Mouse (Mus musculus): Measurements from ENCODE around the gene Serpina3k. TPM values are rescaled to one million over a fixed set of nuclear protein-coding genes. Genes with fewer than 3 reads are reported as not detected.
"Not testable (repeated sequence)": the region's sequence is repeated elsewhere in the genome, so short reads cannot be mapped to it uniquely, and the experiment has no call there.

Serpina3k gene
- polyA plus RNA-seq, 1 experiment = 0.17 TPM

DNA sequence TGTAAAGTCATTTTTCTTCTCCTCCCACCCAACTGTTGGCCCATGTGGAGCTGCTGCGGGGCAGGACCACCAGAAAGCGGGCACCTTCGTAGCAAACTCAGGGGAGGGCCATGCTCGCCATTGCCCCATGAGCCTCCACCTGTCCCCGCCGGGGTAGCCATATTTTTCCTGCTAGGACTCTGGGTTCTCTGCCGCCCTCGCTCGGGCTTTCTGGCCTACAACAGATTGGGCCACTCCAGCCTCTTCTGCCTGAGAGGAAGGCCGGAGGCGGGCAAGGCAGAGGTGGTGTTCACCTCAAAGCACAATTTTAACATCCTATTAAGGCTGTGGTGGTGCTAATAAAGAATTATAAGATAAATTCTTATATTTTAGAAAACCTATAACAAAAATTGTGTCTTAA lies 41.6 kb downstream of the Serpina3k start:
- Histone ChIP-seq H3K27me3 (ENCODE audit: control insufficient read depth, insufficient read depth, low read length) (no peaks in the 10 kb centered on the region), H3K36me3 (ENCODE audit: control insufficient read depth, insufficient read depth, low read length) (no peaks in the 10 kb centered on the region), H3K4me1 (ENCODE audit: control insufficient read depth, insufficient read depth, low read length) (peaks cover 2% of the 10 kb centered on the region; the same call in 1 of the 2 replicates), H3K4me3 (ENCODE audit: control insufficient read depth, low read depth, low read length) (no peak overlapping the region), H3K27ac (ENCODE audit: control insufficient read depth, insufficient read depth, low read depth, low read length) (no peak overlapping the region)
- TF ChIP-seq POLR2A (IDR thresholded peaks at IDR 0.05; ENCODE audit: control insufficient read depth, low read depth, low read length) (no peak), CTCF (IDR thresholded peaks at IDR 0.05; ENCODE audit: control insufficient read depth, insufficient read depth, insufficient replicate concordance, low read depth, low read length) (no peak)

GRCm38 (mm10) chr12:104381071-104381604 lies 42.9 kb downstream of the Serpina3k start:
- H3K4me1 ChIP-seq (ENCODE audit: control insufficient read depth, insufficient read depth, low read length); H3K27me3 ChIP-seq (ENCODE audit: control insufficient read depth, insufficient read depth, low read length); H3K4me3 ChIP-seq (ENCODE audit: control insufficient read depth, low read depth, low read length); H3K36me3 ChIP-seq (ENCODE audit: control insufficient read depth, insufficient read depth, low read length); H3K27ac ChIP-seq (ENCODE audit: control insufficient read depth, insufficient read depth, low read depth, low read length): not testable (repeated sequence)

DNA sequence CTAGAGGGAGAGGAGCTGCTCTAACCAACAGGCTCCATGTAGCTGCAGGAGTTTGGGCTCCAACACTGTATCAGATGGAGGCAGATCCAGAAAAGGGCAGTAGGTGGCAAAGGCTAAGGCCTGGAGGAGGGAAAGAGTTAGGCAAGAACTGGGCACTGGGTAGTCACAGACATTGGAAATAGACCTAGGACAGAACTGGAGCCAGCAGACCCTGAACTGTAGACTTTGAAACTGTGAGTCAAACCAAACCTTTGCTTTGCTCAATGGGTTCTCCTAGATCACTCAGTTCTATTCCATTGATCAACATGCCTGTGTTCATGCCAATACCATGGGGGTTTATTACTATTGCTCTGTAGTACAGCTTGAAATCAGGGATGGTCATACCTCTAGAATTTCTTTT lies 47.7 kb downstream of the Serpina3k start:
- H3K27ac ChIP-seq (ENCODE audit: control insufficient read depth, insufficient read depth, low read depth, low read length); H3K27me3 ChIP-seq (ENCODE audit: control insufficient read depth, insufficient read depth, low read length); H3K4me3 ChIP-seq (ENCODE audit: control insufficient read depth, low read depth, low read length); H3K4me1 ChIP-seq (ENCODE audit: control insufficient read depth, insufficient read depth, low read length); H3K36me3 ChIP-seq (ENCODE audit: control insufficient read depth, insufficient read depth, low read length): not testable (repeated sequence)

- not testable (repeated sequence) for H3K36me3 ChIP-seq (ENCODE audit: control insufficient read depth, insufficient read depth, low read length); H3K27ac ChIP-seq (ENCODE audit: control insufficient read depth, insufficient read depth, low read depth, low read length); H3K4me1 ChIP-seq (ENCODE audit: control insufficient read depth, insufficient read depth, low read length); H3K27me3 ChIP-seq (ENCODE audit: control insufficient read depth, insufficient read depth, low read length); H3K4me3 ChIP-seq (ENCODE audit: control insufficient read depth, low read depth, low read length)
These were observed 48.6 kb downstream of the Serpina3k start for GRCm38 (mm10) chr12:104386878-104387277.

DNA sequence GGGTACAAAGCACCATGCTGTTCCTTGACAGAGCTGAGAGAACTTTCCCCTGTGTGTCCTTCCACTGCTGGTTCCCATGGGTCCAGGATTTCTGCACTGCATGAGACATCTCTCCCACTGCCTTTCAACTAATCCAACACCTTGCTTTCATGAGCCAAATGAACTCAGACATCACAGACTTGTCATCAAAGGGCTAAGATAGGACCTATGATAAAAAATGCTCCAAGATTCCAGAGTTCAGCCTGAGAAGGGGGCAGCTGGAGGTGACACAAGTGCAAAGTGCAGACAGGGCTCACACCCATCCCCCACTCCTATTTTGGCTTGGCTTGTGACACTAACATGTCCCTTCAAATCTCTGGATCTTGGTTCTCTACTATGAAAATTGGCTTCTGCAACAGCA lies 50.2 kb downstream of the Serpina3k start:
- Histone ChIP-seq H3K4me3 (ENCODE audit: control insufficient read depth, low read depth, low read length) (no peak overlapping the region), H3K4me1 (ENCODE audit: control insufficient read depth, insufficient read depth, low read length) (no peaks in the 10 kb centered on the region), H3K36me3 (ENCODE audit: control insufficient read depth, insufficient read depth, low read length) (no peaks in the 10 kb centered on the region), H3K27me3 (ENCODE audit: control insufficient read depth, insufficient read depth, low read length) (no peaks in the 10 kb centered on the region), H3K27ac (ENCODE audit: control insufficient read depth, insufficient read depth, low read depth, low read length) (no peak overlapping the region)
- TF ChIP-seq CTCF (IDR thresholded peaks at IDR 0.05; ENCODE audit: control insufficient read depth, insufficient read depth, insufficient replicate concordance, low read depth, low read length) (no peak), POLR2A (IDR thresholded peaks at IDR 0.05; ENCODE audit: control insufficient read depth, low read depth, low read length) (no peak)

DNA sequence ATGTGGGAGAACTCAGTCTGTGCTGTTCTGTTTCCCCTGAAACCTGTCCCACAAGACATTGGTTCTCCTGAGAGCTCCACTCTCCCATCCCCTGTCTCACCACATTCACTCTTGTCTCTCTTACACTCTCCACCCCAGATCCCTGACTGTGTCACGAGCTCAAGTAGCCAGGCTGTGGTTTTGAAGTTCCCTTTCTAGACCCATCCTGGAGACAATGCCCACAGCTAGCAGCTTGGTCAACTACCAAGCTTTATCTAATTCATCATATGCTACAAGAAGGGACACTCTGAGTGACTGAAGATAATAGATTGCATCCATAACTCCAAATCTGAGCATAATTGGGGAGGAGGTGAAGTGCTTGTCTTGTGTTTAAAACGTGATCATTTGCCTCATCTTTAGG lies 52.8 kb downstream of the Serpina3k start:
- not testable (repeated sequence) for H3K4me1 ChIP-seq (ENCODE audit: control insufficient read depth, insufficient read depth, low read length); H3K4me3 ChIP-seq (ENCODE audit: control insufficient read depth, low read depth, low read length)

More for the DNA sequence above, 52.8 kb downstream of the Serpina3k start:
- H3K27ac ChIP-seq (ENCODE audit: control insufficient read depth, insufficient read depth, low read depth, low read length); H3K27me3 ChIP-seq (ENCODE audit: control insufficient read depth, insufficient read depth, low read length); H3K36me3 ChIP-seq (ENCODE audit: control insufficient read depth, insufficient read depth, low read length): not testable (repeated sequence)

Other genes with a start within 250 kb of the Serpina3k start
- gene Serpina5, start 237.4 kb upstream of the Serpina3k start, polyA plus RNA-seq (2012; rRNA removed) = 29.7 and 50.2 TPM in 2 replicates
- gene Serpina3a, start 225.8 kb upstream of the Serpina3k start, polyA plus RNA-seq (2012; rRNA removed) = 12.3 and 25.2 TPM in 2 replicates
- gene Serpina3b, start 210.5 kb upstream of the Serpina3k start, polyA plus RNA-seq (2012; rRNA removed) = 0.76 and 1.4 TPM in 2 replicates
- 3.3 and 5.6 TPM in 2 replicates for gene Serpina3c, start 184.6 kb upstream of the Serpina3k start, polyA plus RNA-seq (2012; rRNA removed)
- 0.05 TPM in 1 of 2 replicates, not detected in the other for gene Serpina3f, start 123.9 kb upstream of the Serpina3k start, polyA plus RNA-seq (2012; rRNA removed)
- gene Serpina3g, start 102.2 kb upstream of the Serpina3k start, polyA plus RNA-seq (2012; rRNA removed) = 8.0 and 14.4 TPM in 2 replicates
- gene Serpina3i, start 75.4 kb upstream of the Serpina3k start, polyA plus RNA-seq (2012; rRNA removed) = 0.06 and 0.57 TPM in 2 replicates
- not detected in 2 replicates for gene Serpina3j, start 23.9 kb upstream of the Serpina3k start, polyA plus RNA-seq (2012; rRNA removed)
- gene Serpina3m, start within 50 bp of the Serpina3k start, polyA plus RNA-seq (2012; rRNA removed) = not detected in 2 replicates
- 4.4 and 8.8 TPM in 2 replicates for gene Serpina3n, start 68.2 kb downstream of the Serpina3k start, polyA plus RNA-seq (2012; rRNA removed)
- 2.0 and 2.2 TPM in 2 replicates for gene Gsc, start 134.8 kb downstream of the Serpina3k start, polyA plus RNA-seq (2012; rRNA removed)